Mouse (Mus musculus): ENCODE results near the gene Gm42878.

DNA sequence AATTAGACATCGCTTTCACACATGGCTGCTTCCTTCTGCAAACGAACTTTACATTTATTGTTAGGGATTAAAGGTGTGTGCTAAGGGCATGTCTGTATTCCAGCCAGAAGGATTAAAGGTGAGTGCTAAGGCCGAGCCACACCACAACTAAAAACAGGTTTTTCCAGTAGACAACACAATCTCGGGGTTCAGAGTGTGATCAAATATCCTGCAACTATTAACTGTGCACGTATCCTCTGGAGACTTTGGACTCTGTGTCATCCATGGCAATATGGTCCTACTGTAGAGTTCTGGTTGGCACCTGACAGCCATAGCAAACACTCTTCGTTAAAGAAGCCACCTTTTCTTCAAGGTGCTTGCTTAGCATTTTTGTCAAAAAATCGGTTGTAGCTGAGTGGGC is 35.3 kb downstream of the Gm42878 start:
- TF ChIP-seq CTCF (IDR thresholded peaks at IDR 0.05; ENCODE audit: borderline replicate concordance, insufficient read depth, low read length): no peak
- TF ChIP-seq POLR2A (IDR thresholded peaks at IDR 0.05; ENCODE audit: low read depth, low read length): no peak

All from embryonic fibroblast, embryonic 13.5 days (primary cell).